Mouse (Mus musculus) intestine, embryonic 15.5 days (tissue): ENCODE measurements around the gene Abcc10. TPM values are rescaled to one million over a fixed set of nuclear protein-coding genes. Genes with fewer than 3 reads are reported as not detected.
A peak's percentile ranks its signal among the peaks of the same experiment; 100 is the strongest.

ENCODE experiments used
- ATAC-seq: fragments of 200-750 bp; cut with Nextera tagmentation; 2 replicates; pipeline ENCODE4 v1.8.0; 2017; ENCODE audit warnings: moderate TSS enrichment, moderate library complexity
- H3K27ac ChIP-seq: fragments of 300-500 bp; sonication (generic); 2 replicates; pipeline ENCODE4 v1.5.1; 2015; ENCODE audit warnings: mild to moderate bottlenecking, inconsistent platforms
- H3K27me3 ChIP-seq: fragments of 300-500 bp; sonication (generic); replicated peaks from 2 replicates; pipeline ENCODE4 v1.6.1; 2015; ENCODE audit warnings: inconsistent platforms
- H3K36me3 ChIP-seq: fragments of 300-500 bp; sonication (generic); 2 replicates; pipeline ENCODE4 v1.6.1; 2015; ENCODE audit warnings: inconsistent platforms
- H3K4me1 ChIP-seq: fragments of 300-500 bp; sonication (generic); replicated peaks from 2 replicates; pipeline ENCODE4 v1.6.1; 2015; ENCODE audit warnings: inconsistent platforms
- H3K4me2 ChIP-seq: fragments of 300-500 bp; sonication (generic); replicated peaks from 2 replicates; pipeline ENCODE4 v1.6.1; 2015; ENCODE audit warnings: mild to moderate bottlenecking, inconsistent platforms
- H3K4me3 ChIP-seq: fragments of 300-500 bp; sonication (generic); replicated peaks from 2 replicates; pipeline ENCODE4 v1.5.1; 2015; ENCODE audit warnings: inconsistent platforms
- H3K9ac ChIP-seq: fragments of 300-500 bp; sonication (generic); 2 replicates; pipeline ENCODE4 v1.6.1; 2015; ENCODE audit warnings: inconsistent platforms
- H3K9me3 ChIP-seq: fragments of 300-500 bp; sonication (generic); 2 replicates; pipeline ENCODE4 v1.6.1; 2016; ENCODE audit warnings: inconsistent platforms
- WGBS: fragments of 180-500 bp; shearing (Covaris S2); methylation state at CpG from one replicate; pipeline ENCODE4 v1.1.7; 2015; 5-methylcytosine and 5-hydroxymethylcytosine counted together
- polyA plus RNA-seq: library from polyadenylated mRNA; unstranded; fragments of >200 nt; fragmentation: Nextera tagmentation; extraction: Ambion mirVana; gene quantifications from 2 replicates; pipeline ENCODE4 v1.2.1, GENCODE M21; 2015

Gene Abcc10
- polyA plus RNA-seq, 1 experiment from 2014 or later, result 6.3 TPM

DNA sequence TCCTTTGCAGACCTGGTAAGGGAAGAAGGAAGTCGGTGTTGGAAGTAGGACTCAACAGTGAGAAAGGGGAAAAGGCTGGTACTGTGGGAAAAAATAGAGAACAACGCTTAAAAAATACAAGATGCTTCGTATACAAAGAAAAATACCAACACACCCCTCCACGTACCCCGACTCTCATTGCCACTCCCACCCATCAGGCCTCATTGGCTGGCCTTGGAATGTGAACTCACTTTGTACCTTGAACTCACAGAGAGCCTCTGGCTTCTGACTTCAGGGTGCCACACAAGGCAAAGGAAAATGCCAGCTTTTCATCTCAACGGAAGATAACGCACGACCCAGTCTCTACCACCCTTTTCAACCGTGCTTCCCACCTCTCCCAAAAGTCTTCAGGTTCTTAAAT lies 45.0 kb downstream of the Abcc10 start:
- WGBS, result 22% methylated on average over 9 of the region's 9 CpGs
- Histone ChIP-seq H3K9me3 (no peaks in the 10 kb centered on the region), H3K4me3 (peak overlapping the region; percentile 64), H3K36me3 (peaks cover 8% of the 10 kb centered on the region), H3K27ac (peak overlapping the region; percentile 89; the same call in 1 of the 2 replicates), H3K27me3 (no peaks in the 10 kb centered on the region), H3K4me2 (peak overlapping the region; percentile 90), H3K4me1 (peaks cover 13% of the 10 kb centered on the region; the same call in 1 of the 2 replicates), H3K9ac (peak overlapping the region; percentile 78; the same call in 1 of the 2 replicates)
- ATAC-seq, result peak; percentile 74

DNA sequence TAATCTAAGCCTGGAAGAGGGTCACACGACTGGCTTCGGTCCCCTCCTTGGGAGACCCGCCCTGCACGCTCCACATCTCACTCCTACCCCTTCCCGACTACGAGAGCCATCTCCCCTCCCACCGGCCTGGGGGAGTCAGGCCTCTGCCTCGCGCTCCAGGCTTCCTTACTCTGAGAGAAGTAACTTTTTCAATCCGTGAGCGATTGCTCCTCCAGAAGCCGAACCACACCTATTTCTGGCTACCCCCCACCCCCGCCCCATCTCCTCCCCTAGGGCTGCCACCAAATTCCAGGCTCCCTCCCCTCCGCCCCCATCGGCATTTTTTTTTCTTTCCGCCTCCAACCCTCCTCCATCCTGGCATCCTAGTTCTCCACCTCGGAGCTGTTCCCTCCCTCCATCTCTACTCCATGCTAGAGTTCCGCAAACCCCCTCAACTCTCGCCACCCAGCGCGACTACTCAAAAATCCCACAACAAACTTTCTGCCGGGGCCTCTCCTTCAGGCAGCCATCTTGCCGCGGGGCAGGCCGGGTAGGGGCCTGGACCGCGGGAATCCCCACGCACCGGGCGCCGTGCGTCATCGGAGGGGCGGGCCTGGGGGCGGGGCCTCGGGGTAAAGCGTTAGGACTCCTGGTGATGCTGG lies 45.5 kb downstream of the Abcc10 start, which contains the start of gene Tjap1:
Gene Tjap1 (minus strand): TSS at position 544 of the 641 bp plus-strand sequence.
- Histone ChIP-seq H3K9me3 (no peaks in the 10 kb centered on the region), H3K9ac (peak within 1 kb of the TSS; percentile 78), H3K27me3 (no peaks in the 10 kb centered on the region), H3K27ac (peak within 1 kb of the TSS; percentile 89), H3K4me2 (peak within 1 kb of the TSS; percentile 90), H3K4me3 (peak within 1 kb of the TSS; percentile 64), H3K36me3 (peaks cover 11% of the 10 kb centered on the region), H3K4me1 (peaks cover 7% of the 10 kb centered on the region; the same call in 1 of the 2 replicates)
- peak; percentile 99 for ATAC-seq
- WGBS, result 0% methylated on average over 37 of the region's 37 CpGs

DNA sequence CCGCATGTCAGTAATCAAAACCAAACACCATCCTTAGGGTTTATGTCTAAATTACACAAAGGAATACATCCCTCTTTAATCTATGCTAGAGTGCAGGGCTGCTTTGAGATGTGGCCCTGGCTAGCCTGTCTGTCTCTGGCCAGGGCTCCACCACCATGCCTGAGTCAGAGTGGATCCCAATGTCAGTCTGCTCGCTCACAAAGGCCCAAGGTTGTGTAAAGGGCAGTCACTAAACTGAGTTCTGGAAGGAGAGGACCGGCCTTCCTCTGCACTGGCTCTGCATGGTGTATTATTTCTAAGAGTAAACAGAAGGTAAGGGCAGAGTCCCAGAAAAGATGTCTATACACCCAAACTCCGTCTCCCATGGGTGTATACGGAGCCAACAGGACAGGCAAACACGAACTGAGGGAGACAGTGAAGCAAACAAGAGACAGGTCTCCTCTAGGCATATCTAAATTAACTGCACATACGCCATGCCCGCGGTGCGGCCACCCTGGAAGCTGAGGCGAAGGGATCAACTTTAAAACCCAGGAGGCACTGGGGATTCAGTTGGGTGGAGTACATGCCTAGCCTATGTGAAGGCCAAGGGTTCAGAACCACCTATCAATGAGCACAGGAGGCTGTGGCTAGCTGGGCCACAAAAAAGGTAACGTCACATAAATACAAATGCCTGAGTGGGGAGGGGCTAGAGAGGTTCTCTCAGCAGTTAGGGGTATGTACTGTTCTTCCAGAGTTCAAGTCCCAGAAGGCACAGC lies 50.0 kb downstream of the Abcc10 start:
- no peak overlapping the region for H3K27ac ChIP-seq
- H3K4me3 ChIP-seq, result no peak overlapping the region
- peaks cover 4% of the 10 kb centered on the region; the same call in 1 of the 2 replicates for H3K4me1 ChIP-seq
- no peaks in the 10 kb centered on the region for H3K9me3 ChIP-seq
- no peak overlapping the region for H3K4me2 ChIP-seq
- 91% methylated on average over 12 of the region's 12 CpGs for WGBS
- no peak for ATAC-seq
- H3K27me3 ChIP-seq, result no peaks in the 10 kb centered on the region
- H3K36me3 ChIP-seq, result peaks cover 11% of the 10 kb centered on the region
- H3K9ac ChIP-seq, result no peak overlapping the region

DNA sequence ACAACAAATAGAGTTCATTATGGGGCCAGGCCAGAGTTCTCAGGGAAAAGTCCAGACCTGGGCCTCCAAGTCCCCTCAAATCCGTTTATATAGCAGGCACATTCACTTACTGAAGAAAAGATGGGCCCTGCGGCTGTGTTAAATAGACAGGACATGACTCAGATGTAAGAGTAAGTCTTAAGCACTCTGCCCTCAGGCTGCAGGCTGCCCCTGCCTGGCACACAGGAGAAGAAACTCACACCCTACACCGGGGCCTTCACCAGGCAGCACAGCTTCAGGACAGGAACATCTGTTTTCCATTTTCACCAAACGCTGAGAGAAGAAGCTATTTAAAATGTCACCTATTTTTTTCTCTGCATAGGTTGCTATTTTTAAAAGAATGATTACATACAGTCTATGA lies 50.6 kb downstream of the Abcc10 start:
- H3K4me3 ChIP-seq, result no peak overlapping the region
- no peak for ATAC-seq
- peaks cover 11% of the 10 kb centered on the region for H3K36me3 ChIP-seq
- peaks cover 4% of the 10 kb centered on the region; the same call in 1 of the 2 replicates for H3K4me1 ChIP-seq
- no peak overlapping the region for H3K27ac ChIP-seq
- H3K9ac ChIP-seq, result no peak overlapping the region
- WGBS, result 69% methylated on average over 4 of the region's 4 CpGs
- H3K4me2 ChIP-seq, result no peak overlapping the region
- H3K9me3 ChIP-seq, result no peaks in the 10 kb centered on the region
- H3K27me3 ChIP-seq, result no peaks in the 10 kb centered on the region

DNA sequence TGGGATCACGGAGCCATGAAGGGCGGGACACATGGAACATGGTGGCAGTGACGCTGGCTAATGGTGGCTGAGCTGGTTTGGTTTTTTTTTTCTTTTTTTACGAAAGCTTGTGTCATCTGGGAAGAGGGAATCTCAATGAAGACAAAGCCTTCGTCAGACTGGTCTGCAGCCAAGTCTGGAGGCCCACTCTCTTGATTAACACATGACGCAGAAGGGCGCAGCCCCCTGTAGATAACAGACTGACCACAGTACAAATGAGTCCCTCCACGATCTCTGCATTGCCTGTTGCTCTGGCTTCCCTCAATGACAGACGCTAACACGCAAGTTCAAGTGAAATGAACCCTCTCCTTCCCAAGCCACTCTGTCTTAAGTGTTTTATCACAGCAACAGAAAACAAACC lies 52.6 kb downstream of the Abcc10 start:
- H3K4me3 ChIP-seq, result no peak overlapping the region
- 81% methylated on average over 10 of the region's 10 CpGs for WGBS
- no peak for ATAC-seq

DNA sequence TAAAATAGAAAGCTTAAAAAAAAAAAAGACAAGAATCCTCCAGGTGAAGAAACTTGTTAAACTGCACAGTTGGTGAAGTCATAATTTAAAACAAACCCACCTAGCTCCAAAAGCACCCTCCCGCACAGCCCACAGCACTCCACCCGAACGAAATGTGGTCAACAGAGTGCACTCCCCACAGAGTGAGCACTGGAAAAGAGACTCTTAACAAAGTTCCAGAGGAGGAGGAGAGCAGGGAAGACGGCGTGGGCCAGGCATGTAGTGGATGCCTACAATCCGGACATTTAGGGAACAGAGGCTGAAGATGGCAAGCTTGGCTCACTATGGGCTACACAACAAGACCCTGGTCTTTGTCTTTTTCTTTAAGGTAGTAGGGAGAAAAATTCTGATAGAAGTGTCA lies 53.1 kb downstream of the Abcc10 start:
- peaks cover 5% of the 10 kb centered on the region; the same call in 1 of the 2 replicates for H3K4me1 ChIP-seq
- H3K9ac ChIP-seq, result no peak overlapping the region
- peaks cover 23% of the 10 kb centered on the region for H3K36me3 ChIP-seq
- no peaks in the 10 kb centered on the region for H3K27me3 ChIP-seq
- H3K9me3 ChIP-seq, result no peaks in the 10 kb centered on the region
- 84% methylated on average over 6 of the region's 6 CpGs for WGBS
- no peak for ATAC-seq
- H3K27ac ChIP-seq, result no peak overlapping the region
- no peak overlapping the region for H3K4me3 ChIP-seq
- H3K4me2 ChIP-seq, result no peak overlapping the region

More for the DNA sequence above, 52.6 kb downstream of the Abcc10 start:
- no peak overlapping the region for H3K4me2 ChIP-seq
- H3K9ac ChIP-seq, result no peak overlapping the region
- no peaks in the 10 kb centered on the region for H3K27me3 ChIP-seq
- H3K36me3 ChIP-seq, result peaks cover 23% of the 10 kb centered on the region
- H3K27ac ChIP-seq, result no peak overlapping the region
- peaks cover under 1% of the 10 kb centered on the region; the same call in 1 of the 2 replicates for H3K4me1 ChIP-seq
- H3K9me3 ChIP-seq, result no peaks in the 10 kb centered on the region

DNA sequence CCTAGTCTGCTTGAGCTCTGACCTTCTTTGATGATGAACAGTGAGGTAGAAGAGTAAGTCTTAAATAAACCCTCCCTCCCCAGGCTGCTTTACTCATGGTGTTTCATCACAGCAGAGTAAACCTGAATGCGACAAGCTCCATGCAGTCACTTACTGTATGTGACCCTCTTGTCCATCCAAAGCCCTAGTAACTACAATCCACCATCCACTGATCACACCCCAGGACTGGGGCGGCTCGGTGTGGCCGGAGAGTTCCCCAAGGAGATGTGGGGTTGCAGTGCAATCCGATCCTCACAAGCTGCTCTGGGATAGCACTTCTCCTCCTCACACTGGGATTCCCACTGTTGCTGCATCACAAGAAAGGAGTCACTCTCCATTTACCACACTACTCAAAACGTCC lies 53.7 kb downstream of the Abcc10 start:
- Histone ChIP-seq H3K36me3 (peaks cover 23% of the 10 kb centered on the region), H3K27ac (no peak overlapping the region)
- WGBS, result 81% methylated on average over 6 of the region's 6 CpGs

DNA sequence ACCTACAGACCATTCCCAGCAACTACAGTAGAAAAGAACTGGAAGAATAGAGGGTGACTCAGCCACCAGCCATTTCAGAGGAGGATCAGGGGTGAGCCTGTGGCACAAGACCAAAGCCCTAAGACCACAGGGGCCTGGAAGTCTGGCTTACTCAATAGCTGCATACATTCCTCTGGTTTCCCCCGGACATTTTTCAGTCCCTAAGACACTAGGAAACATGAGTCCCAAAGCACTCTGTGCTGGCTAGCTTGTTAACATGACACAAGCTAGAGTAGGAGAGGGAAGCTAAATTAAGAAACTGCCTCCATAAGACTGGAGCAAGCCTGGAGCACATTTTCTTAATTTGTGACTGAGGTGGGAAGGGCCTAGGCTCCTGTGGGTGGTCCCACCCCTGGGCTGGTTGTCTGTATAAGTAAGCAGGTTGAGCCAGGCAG lies 54.3 kb downstream of the Abcc10 start:
- H3K36me3 ChIP-seq, result peaks cover 21% of the 10 kb centered on the region
- H3K9me3 ChIP-seq, result no peaks in the 10 kb centered on the region
- 86% methylated on average over 1 of the region's 1 CpGs for WGBS
- H3K4me2 ChIP-seq, result no peak overlapping the region
- H3K9ac ChIP-seq, result no peak overlapping the region
- no peaks in the 10 kb centered on the region for H3K27me3 ChIP-seq
- H3K4me3 ChIP-seq, result no peak overlapping the region
- no peak for ATAC-seq
- peaks cover 11% of the 10 kb centered on the region; the same call in 1 of the 2 replicates for H3K4me1 ChIP-seq
- no peak overlapping the region for H3K27ac ChIP-seq

More for the DNA sequence above, 53.7 kb downstream of the Abcc10 start:
- Histone ChIP-seq H3K4me1 (peaks cover 10% of the 10 kb centered on the region; the same call in 1 of the 2 replicates), H3K27me3 (no peaks in the 10 kb centered on the region), H3K9ac (no peak overlapping the region), H3K9me3 (no peaks in the 10 kb centered on the region), H3K4me3 (no peak overlapping the region), H3K4me2 (no peak overlapping the region)
- no peak for ATAC-seq

DNA sequence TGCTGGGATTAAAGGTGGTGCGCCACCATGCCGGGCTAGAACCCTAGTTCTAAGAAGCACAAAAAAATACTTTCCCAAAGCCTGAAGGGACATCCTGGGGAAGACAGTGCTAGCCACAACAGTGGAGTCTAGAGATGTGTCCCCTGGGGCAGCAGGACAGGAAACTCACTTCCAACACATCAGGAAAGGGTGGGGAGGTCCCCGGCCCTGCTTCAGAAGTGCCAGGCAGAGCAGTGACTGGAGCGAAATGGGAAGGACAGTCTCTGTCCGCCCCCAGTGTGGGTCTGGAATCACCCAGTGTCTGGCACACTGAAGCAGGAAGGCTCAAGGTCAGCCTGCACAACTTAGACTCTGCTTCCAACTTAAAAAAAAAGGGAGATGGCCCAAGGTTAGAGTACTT lies 55.5 kb downstream of the Abcc10 start:
- 88% methylated on average over 5 of the region's 5 CpGs for WGBS
- Histone ChIP-seq H3K9ac (no peak overlapping the region; the same call in 1 of the 2 replicates), H3K27ac (no peak overlapping the region), H3K27me3 (no peaks in the 10 kb centered on the region), H3K4me1 (peaks cover 16% of the 10 kb centered on the region; the same call in 1 of the 2 replicates), H3K9me3 (no peaks in the 10 kb centered on the region), H3K36me3 (0 out of 2 replicates have a peak, but pooled peaks cover 12% of the 10 kb centered on the region), H3K4me2 (no peak overlapping the region), H3K4me3 (no peak overlapping the region)
- no peak for ATAC-seq

DNA sequence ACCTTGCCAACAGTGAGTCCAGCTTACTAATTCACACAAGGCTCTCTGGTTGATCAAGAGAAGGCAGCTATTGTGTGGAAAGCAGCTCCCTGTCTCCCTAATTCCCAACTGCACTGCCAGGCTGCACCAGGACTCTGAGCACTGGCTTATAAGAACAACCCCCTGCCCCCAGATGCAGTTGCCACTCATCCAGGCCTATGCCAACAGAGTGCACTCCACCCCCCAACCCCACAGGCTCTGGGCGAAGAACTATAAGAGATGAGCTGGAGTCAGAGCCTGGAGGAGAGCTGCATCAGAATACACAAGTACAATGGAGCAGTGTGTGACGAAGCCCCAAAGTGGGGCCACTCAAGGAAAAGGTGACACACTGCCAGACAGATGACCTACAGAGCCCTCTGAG lies 56.1 kb downstream of the Abcc10 start:
- Histone ChIP-seq H3K4me2 (no peak overlapping the region), H3K4me1 (peaks cover 22% of the 10 kb centered on the region; the same call in 1 of the 2 replicates), H3K27me3 (no peaks in the 10 kb centered on the region), H3K36me3 (0 out of 2 replicates have a peak, but pooled peaks cover 12% of the 10 kb centered on the region), H3K9ac (no peak overlapping the region), H3K4me3 (no peak overlapping the region), H3K9me3 (no peaks in the 10 kb centered on the region), H3K27ac (no peak overlapping the region)
- no peak for ATAC-seq
- 91% methylated on average over 2 of the region's 2 CpGs for WGBS

DNA sequence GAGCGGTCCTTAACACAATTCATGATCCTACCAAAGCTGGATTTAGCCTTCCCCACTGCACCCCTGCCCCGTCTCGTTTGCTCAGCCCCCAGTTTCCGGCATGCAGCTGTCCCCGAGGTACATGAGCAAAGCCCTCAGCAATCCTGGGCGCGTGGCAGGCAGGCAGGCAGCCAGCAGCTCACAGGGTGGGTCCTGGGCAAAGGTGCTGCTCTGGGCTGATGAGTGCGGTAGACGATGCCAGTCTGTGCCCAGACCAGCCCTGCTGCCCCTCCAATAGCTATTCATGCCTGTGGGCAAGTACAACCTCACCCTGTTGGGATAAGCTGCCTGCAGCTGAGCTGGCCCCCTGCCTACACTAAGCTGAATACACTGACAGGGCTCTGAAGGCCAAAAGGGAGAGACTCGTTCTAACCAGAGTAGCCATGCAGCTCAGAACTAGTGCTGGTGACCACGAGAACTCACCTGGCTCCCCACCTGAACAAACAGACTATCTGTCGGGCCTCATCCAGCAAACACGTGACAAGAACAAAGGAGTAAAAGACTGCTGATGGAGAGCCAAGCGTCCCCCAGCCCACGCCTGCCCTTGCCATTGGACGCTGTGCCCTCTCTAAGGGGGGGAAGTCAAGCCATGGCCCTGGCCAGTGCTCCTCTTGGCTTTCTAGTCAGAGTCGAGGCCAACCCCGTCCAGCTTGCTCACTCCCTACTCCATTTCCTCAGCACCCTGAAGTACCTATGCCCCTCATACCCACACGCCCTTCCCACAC lies 58.2 kb downstream of the Abcc10 start:
- Histone ChIP-seq H3K9ac (no peak overlapping the region), H3K4me3 (no peak overlapping the region), H3K4me2 (no peak overlapping the region), H3K27ac (peak overlapping the region; percentile 48; the same call in 1 of the 2 replicates), H3K36me3 (0 out of 2 replicates have a peak, but pooled peaks cover 13% of the 10 kb centered on the region), H3K4me1 (peaks cover 33% of the 10 kb centered on the region), H3K9me3 (no peaks in the 10 kb centered on the region), H3K27me3 (no peaks in the 10 kb centered on the region)
- ATAC-seq, result no peak
- 77% methylated on average over 19 of the region's 19 CpGs for WGBS
